Mouse (Mus musculus) embryonic facial prominence, embryonic 13.5 days (tissue): ENCODE results near the gene Osbpl6. TPM values are rescaled to one million over a fixed set of nuclear protein-coding genes. Genes with fewer than 3 reads are reported as not detected.

Experiments used
- ATAC-seq: fragments of 200-750 bp; cut with Nextera tagmentation; 2 replicates; pipeline ENCODE4 v1.8.0; 2017; ENCODE audit warnings: low read depth; ENCODE audit not compliant: insufficient number of reproducible peaks, insufficient read depth, low FRiP score, low TSS enrichment
- H3K27ac ChIP-seq: fragments of 300-500 bp; sonication (generic); 2 replicates; pipeline ENCODE4 v1.5.1; 2015; ENCODE audit warnings: moderate library complexity, mild to moderate bottlenecking, inconsistent platforms
- H3K27me3 ChIP-seq: fragments of 300-500 bp; sonication (generic); 2 replicates; pipeline ENCODE4 v1.6.1; 2015; ENCODE audit warnings: mild to moderate bottlenecking, inconsistent platforms
- H3K36me3 ChIP-seq: fragments of 300-500 bp; sonication (generic); 2 replicates; pipeline ENCODE4 v1.6.1; 2015; ENCODE audit warnings: mild to moderate bottlenecking, inconsistent platforms
- H3K4me1 ChIP-seq: fragments of 300-500 bp; sonication (generic); 2 replicates; pipeline ENCODE4 v1.6.1; 2015; ENCODE audit warnings: inconsistent platforms
- H3K4me2 ChIP-seq: fragments of 300-500 bp; sonication (generic); 2 replicates; pipeline ENCODE4 v1.6.1; 2015; ENCODE audit warnings: moderate library complexity, mild to moderate bottlenecking, inconsistent platforms
- H3K4me3 ChIP-seq: fragments of 300-500 bp; sonication (generic); 2 replicates; pipeline ENCODE4 v1.5.1; 2015; ENCODE audit warnings: mild to moderate bottlenecking, inconsistent platforms
- H3K9ac ChIP-seq: fragments of 300-500 bp; sonication (generic); 2 replicates; pipeline ENCODE4 v1.6.1; 2015; ENCODE audit warnings: mild to moderate bottlenecking, inconsistent platforms
- H3K9me3 ChIP-seq: fragments of 300-500 bp; sonication (generic); 2 replicates; pipeline ENCODE4 v1.6.1; 2016; ENCODE audit warnings: inconsistent platforms
- WGBS: fragments of 180-500 bp; shearing (Covaris S2); methylation state at CpG from one replicate; pipeline ENCODE4 v1.1.7; 2015; ENCODE audit warnings: mixed read lengths; 5-methylcytosine and 5-hydroxymethylcytosine counted together
- polyA plus RNA-seq: library from polyadenylated mRNA; unstranded; fragments of >200 nt; fragmentation: Nextera tagmentation; extraction: Ambion mirVana; gene quantifications from 2 replicates; pipeline ENCODE4 v1.2.1, GENCODE M21; 2015

The Osbpl6 gene
- polyA plus RNA-seq, 1 experiment from 2014 or later: 16.5 TPM

GRCm38 (mm10) chr2:76429318-76429717 lies 23.0 kb downstream of the Osbpl6 start:
- Histone ChIP-seq H3K36me3 (no peaks in the 10 kb centered on the region), H3K27me3 (no peaks in the 10 kb centered on the region), H3K4me3 (no peak overlapping the region), H3K4me2 (no peak overlapping the region), H3K9ac (no peak overlapping the region), H3K9me3 (no peaks in the 10 kb centered on the region), H3K4me1 (no peaks in the 10 kb centered on the region), H3K27ac (no peak overlapping the region)
- no peak for ATAC-seq
- WGBS: 33% methylated on average over 3 of the region's 3 CpGs

DNA sequence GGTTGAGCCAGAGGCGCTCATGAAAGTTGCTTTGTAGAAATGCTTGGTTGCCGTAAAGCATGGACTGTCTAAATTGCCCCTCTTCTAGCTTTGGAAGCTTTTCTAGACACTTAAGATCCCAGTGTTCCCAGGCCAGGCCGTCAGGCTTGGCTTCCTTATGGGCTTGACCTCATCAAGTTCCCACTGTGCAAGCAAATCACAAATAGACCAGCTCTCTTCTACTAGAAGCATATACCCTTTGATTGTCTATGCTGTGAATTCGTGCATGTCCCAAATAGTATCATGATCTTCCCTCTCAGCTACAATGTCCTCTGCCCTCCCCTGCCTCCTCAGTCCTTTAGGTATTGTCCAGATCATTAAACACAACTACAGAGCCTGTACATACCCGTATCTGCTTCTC lies 23.5 kb downstream of the Osbpl6 start:
- H3K27me3 ChIP-seq: no peaks in the 10 kb centered on the region
- H3K9ac ChIP-seq: no peak overlapping the region
- ATAC-seq: no peak

DNA sequence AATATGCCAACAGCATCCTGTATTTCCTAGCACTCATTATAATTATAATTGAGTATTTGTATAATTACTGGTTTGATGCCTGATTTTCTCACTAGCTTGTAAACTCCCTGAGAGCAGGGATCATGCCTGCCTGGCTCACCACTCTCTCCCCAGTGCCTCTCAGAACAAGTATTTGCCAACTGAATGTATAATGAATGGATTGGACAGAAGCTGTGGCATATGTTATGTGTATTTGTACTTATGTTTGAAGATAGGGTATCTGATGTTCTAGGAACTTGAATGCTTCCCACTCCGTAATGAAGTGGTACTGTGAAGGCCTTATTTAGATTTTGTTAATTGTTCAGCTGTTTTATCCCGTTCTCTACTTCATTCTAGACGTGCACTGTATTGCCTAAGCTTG lies 24.2 kb downstream of the Osbpl6 start:
- Histone ChIP-seq H3K4me3 (no peak overlapping the region), H3K4me2 (no peak overlapping the region), H3K27me3 (no peaks in the 10 kb centered on the region), H3K9me3 (no peaks in the 10 kb centered on the region), H3K36me3 (no peaks in the 10 kb centered on the region), H3K27ac (no peak overlapping the region), H3K9ac (no peak overlapping the region), H3K4me1 (no peaks in the 10 kb centered on the region)
- 89% methylated on average over 3 of the region's 3 CpGs for WGBS
- no peak for ATAC-seq

More for the DNA sequence above, 23.5 kb downstream of the Osbpl6 start:
- H3K4me3 ChIP-seq: no peak overlapping the region
- no peak overlapping the region for H3K27ac ChIP-seq
- no peaks in the 10 kb centered on the region for H3K9me3 ChIP-seq
- H3K4me2 ChIP-seq: no peak overlapping the region
- WGBS: 77% methylated on average over 5 of the region's 5 CpGs
- no peaks in the 10 kb centered on the region for H3K4me1 ChIP-seq
- no peaks in the 10 kb centered on the region for H3K36me3 ChIP-seq

GRCm38 (mm10) chr2:76434224-76434623 lies 27.9 kb downstream of the Osbpl6 start:
- Histone ChIP-seq H3K27me3 (no peaks in the 10 kb centered on the region), H3K4me1 (no peaks in the 10 kb centered on the region), H3K4me2 (no peak overlapping the region), H3K9ac (no peak overlapping the region), H3K4me3 (no peak overlapping the region), H3K36me3 (no peaks in the 10 kb centered on the region), H3K9me3 (no peaks in the 10 kb centered on the region), H3K27ac (no peak overlapping the region)
- 83% methylated on average over 7 of the region's 7 CpGs for WGBS
- no peak for ATAC-seq

- no peak overlapping the region for H3K4me2 ChIP-seq
- H3K9me3 ChIP-seq: no peaks in the 10 kb centered on the region
- WGBS: 82% methylated on average over 7 of the region's 7 CpGs
- H3K9ac ChIP-seq: no peak overlapping the region
- H3K36me3 ChIP-seq: no peaks in the 10 kb centered on the region
- H3K4me3 ChIP-seq: no peak overlapping the region
- H3K27me3 ChIP-seq: no peaks in the 10 kb centered on the region
- ATAC-seq: no peak
- H3K27ac ChIP-seq: no peak overlapping the region
- 0 out of 2 replicates have a peak, but pooled peaks cover 4% of the 10 kb centered on the region for H3K4me1 ChIP-seq
Observed at GRCm38 (mm10) chr2:76435667-76436239, 29.4 kb downstream of the Osbpl6 start.

GRCm38 (mm10) chr2:76437372-76437771 lies 31.1 kb downstream of the Osbpl6 start:
- Histone ChIP-seq H3K36me3 (no peaks in the 10 kb centered on the region), H3K9me3 (no peaks in the 10 kb centered on the region), H3K4me2 (no peak overlapping the region), H3K27ac (no peak overlapping the region), H3K4me1 (0 out of 2 replicates have a peak, but pooled peaks cover 4% of the 10 kb centered on the region), H3K9ac (no peak overlapping the region), H3K4me3 (no peak overlapping the region), H3K27me3 (no peaks in the 10 kb centered on the region)
- ATAC-seq: no peak
- 74% methylated on average over 2 of the region's 2 CpGs for WGBS

GRCm38 (mm10) chr2:76439540-76439939 lies 33.2 kb downstream of the Osbpl6 start:
- 0 out of 2 replicates have a peak, but pooled peaks cover 4% of the 10 kb centered on the region for H3K4me1 ChIP-seq
- H3K4me2 ChIP-seq: no peak overlapping the region

DNA sequence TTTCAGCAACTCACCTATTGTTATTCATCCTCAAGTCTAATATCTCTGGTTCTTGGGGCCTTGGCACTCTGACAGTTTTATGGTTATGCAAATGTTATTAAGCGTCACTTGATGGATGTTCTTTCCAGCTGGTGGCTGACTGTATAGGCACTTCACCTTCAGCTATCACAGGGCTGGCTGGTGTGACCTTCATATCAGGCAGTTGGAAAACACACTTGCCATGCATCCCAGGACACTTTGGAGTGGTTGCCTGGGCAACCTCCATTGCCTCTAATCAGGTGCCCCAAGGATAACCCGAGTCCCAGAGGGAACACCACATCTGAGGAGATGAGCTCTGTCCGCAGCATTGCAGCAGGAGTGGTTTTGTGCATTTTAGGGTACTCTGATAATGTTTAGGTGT lies 35.8 kb downstream of the Osbpl6 start:
- no peak overlapping the region for H3K4me3 ChIP-seq
- 0 out of 2 replicates have a peak, but pooled peaks cover 4% of the 10 kb centered on the region for H3K4me1 ChIP-seq
- no peak overlapping the region for H3K27ac ChIP-seq
- H3K27me3 ChIP-seq: no peaks in the 10 kb centered on the region
- no peak overlapping the region for H3K4me2 ChIP-seq
- ATAC-seq: no peak
- no peaks in the 10 kb centered on the region for H3K36me3 ChIP-seq
- no peaks in the 10 kb centered on the region for H3K9me3 ChIP-seq
- 70% methylated on average over 3 of the region's 3 CpGs for WGBS
- no peak overlapping the region for H3K9ac ChIP-seq

More at GRCm38 (mm10) chr2:76439540-76439939, 33.2 kb downstream of the Osbpl6 start:
- no peak for ATAC-seq
- no peak overlapping the region for H3K9ac ChIP-seq
- no peaks in the 10 kb centered on the region for H3K36me3 ChIP-seq
- H3K27me3 ChIP-seq: no peaks in the 10 kb centered on the region
- no peak overlapping the region for H3K4me3 ChIP-seq
- 41% methylated on average over 2 of the region's 2 CpGs for WGBS
- no peak overlapping the region for H3K27ac ChIP-seq
- H3K9me3 ChIP-seq: no peaks in the 10 kb centered on the region

DNA sequence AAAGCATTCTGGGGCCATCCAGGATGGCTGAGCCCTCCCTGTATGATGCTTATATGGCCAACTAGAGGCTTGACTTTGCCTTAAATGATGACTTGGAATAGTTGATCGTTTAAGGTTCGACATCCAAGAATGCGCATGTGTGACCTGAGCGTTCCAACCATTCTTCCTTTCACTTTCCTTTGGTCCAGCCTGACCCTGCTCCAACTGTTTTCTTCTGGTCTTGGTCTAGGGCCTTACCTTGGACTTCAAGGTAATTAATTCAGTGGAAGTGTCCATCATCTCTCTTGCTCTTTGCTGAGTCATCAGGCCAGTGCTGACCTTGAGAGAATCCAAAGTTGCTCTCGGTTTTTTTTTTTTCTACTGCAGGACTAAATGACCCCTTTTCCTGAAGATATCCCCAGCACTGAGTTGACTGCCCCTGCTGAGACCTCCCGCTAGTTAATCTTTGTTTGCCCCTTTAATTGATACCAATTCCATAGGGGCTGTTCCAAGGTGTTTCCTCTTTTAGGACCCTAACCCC lies 43.6 kb downstream of the Osbpl6 start:
- Histone ChIP-seq H3K36me3 (no peaks in the 10 kb centered on the region), H3K27ac (no peak overlapping the region), H3K4me3 (no peak overlapping the region), H3K4me2 (no peak overlapping the region), H3K27me3 (no peaks in the 10 kb centered on the region), H3K9me3 (no peaks in the 10 kb centered on the region), H3K9ac (no peak overlapping the region), H3K4me1 (no peaks in the 10 kb centered on the region)
- 77% methylated on average over 6 of the region's 6 CpGs for WGBS
- no peak for ATAC-seq

- no peaks in the 10 kb centered on the region for H3K4me1 ChIP-seq
- no peak for ATAC-seq
- no peak overlapping the region for H3K4me3 ChIP-seq
- H3K36me3 ChIP-seq: no peaks in the 10 kb centered on the region
- H3K4me2 ChIP-seq: no peak overlapping the region
- H3K9ac ChIP-seq: no peak overlapping the region
- WGBS: 95% methylated on average over 5 of the region's 5 CpGs
- no peak overlapping the region for H3K27ac ChIP-seq
- no peaks in the 10 kb centered on the region for H3K9me3 ChIP-seq
- H3K27me3 ChIP-seq: no peaks in the 10 kb centered on the region
Observed at GRCm38 (mm10) chr2:76466723-76467122, 60.4 kb downstream of the Osbpl6 start.

- Histone ChIP-seq H3K4me2 (no peak overlapping the region), H3K9ac (no peak overlapping the region), H3K4me3 (no peak overlapping the region), H3K4me1 (no peaks in the 10 kb centered on the region), H3K27me3 (no peaks in the 10 kb centered on the region), H3K36me3 (no peaks in the 10 kb centered on the region), H3K9me3 (no peaks in the 10 kb centered on the region), H3K27ac (no peak overlapping the region)
- ATAC-seq: no peak
- 56% methylated on average over 8 of the region's 8 CpGs for WGBS
Observed at GRCm38 (mm10) chr2:76468204-76468603, 61.9 kb downstream of the Osbpl6 start.

DNA sequence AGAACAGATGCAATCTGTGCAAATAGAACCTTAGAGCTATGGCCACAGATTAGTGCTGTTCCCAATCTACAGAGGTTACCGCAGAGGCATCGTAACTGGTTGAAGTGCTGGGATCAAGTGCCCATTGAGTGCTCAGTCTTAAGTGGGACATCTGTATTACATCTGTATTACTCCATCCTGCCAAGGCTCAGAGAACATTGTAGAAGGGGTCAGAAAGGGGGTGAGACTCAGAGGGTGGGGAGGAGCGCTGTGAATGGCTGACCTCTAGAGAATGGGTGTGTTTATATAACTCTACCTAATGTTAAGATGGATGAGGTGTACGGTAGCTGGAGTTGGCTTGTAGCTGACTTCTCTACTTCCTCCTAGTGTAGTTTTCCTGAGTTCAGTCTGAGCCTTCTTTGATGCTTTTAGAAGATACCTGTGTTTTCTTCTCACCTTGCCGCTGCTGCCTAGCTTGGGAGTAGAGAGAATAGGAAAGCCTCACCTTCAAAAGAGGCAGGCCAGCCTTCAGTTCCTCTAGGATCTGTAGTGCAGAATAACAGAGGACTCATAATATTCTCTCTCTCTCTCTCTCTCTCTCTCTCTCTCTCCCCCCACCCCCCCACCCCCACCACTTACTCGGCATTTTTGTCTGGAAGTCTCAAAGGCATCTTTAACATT lies 62.9 kb downstream of the Osbpl6 start:
- ATAC-seq: no peak
- Histone ChIP-seq H3K9ac (no peak overlapping the region), H3K36me3 (no peaks in the 10 kb centered on the region), H3K27ac (no peak overlapping the region), H3K4me2 (no peak overlapping the region), H3K4me1 (no peaks in the 10 kb centered on the region), H3K4me3 (no peak overlapping the region), H3K27me3 (no peaks in the 10 kb centered on the region), H3K9me3 (no peaks in the 10 kb centered on the region)
- 83% methylated on average over 6 of the region's 6 CpGs for WGBS
